Mouse (Mus musculus): ENCODE measurements at regions not wholly inside any gene's neighbourhood (a gene's known extent, or its start where the extent isn't known, plus 50 kb on each side); places are given as distances from the start of the nearest gene placed in this dataset.
A peak's percentile ranks its signal among the peaks of the same experiment; 100 is the strongest.

GRCm38 (mm10) chr11:104038271-104038800 is 71.8 kb downstream of the Arf2 start:
- DNase-seq (ENCODE audit: low spot score), result no peak

GRCm38 (mm10) chr11:104045216-104045615 is 78.7 kb downstream of the Arf2 start:
- DNase-seq (ENCODE audit: low spot score), result no peak

- no peak for DNase-seq (ENCODE audit: low spot score)
Observed at GRCm38 (mm10) chr11:104051986-104052385, 80.7 kb upstream of the Crhr1 start.

GRCm38 (mm10) chr11:104053242-104053641 is 79.4 kb upstream of the Crhr1 start:
- peak; percentile 45 for DNase-seq (ENCODE audit: low spot score)

GRCm38 (mm10) chr11:104055941-104056340 is 76.7 kb upstream of the Crhr1 start:
- no peak for DNase-seq (ENCODE audit: low spot score)

GRCm38 (mm10) chr11:104057046-104057445 is 75.6 kb upstream of the Crhr1 start:
- DNase-seq (ENCODE audit: low spot score), result no peak

- DNase-seq (ENCODE audit: low spot score), result no peak
Observed at GRCm38 (mm10) chr11:104058600-104058999, 74.1 kb upstream of the Crhr1 start.

GRCm38 (mm10) chr11:104059085-104059484 is 73.6 kb upstream of the Crhr1 start:
- no peak for DNase-seq (ENCODE audit: low spot score)

GRCm38 (mm10) chr11:104061361-104061760 is 71.3 kb upstream of the Crhr1 start:
- no peak for DNase-seq (ENCODE audit: low spot score)

- DNase-seq (ENCODE audit: low spot score), result peak; percentile 54
Observed at GRCm38 (mm10) chr11:104065181-104065580, 67.5 kb upstream of the Crhr1 start.

- DNase-seq (ENCODE audit: low spot score), result peak; percentile 6
Observed at GRCm38 (mm10) chr11:104072591-104073183, 60.0 kb upstream of the Crhr1 start.

- DNase-seq (ENCODE audit: low spot score), result no peak
Observed at GRCm38 (mm10) chr11:104074763-104075162, 57.9 kb upstream of the Crhr1 start.

- DNase-seq (ENCODE audit: low spot score), result no peak
Observed at GRCm38 (mm10) chr11:104075394-104075793, 57.3 kb upstream of the Crhr1 start.

- no peak for DNase-seq (ENCODE audit: low spot score)
Observed at GRCm38 (mm10) chr11:104082083-104082482, 50.6 kb upstream of the Crhr1 start.
